Mouse (Mus musculus): ENCODE data around the gene Tnfrsf21. TPM values are rescaled to one million over a fixed set of nuclear protein-coding genes. Genes with fewer than 3 reads are reported as not detected.

Gene Tnfrsf21
- polyA plus RNA-seq, 1 experiment, result 2.6 TPM

GRCm38 (mm10) chr17:43113391-43113984, 97.1 kb downstream of the Tnfrsf21 start:
- Histone ChIP-seq H3ac (ENCODE audit: control insufficient read depth, insufficient read length) (no peak overlapping the region), H3K79me2 (ENCODE audit: control insufficient read depth, insufficient read depth) (no peaks in the 10 kb centered on the region), H3K4me3 (no peak overlapping the region), H3K36me3 (ENCODE audit: control insufficient read depth, insufficient read depth) (no peaks in the 10 kb centered on the region), H3K27me3 (ENCODE audit: control insufficient read depth, insufficient read depth, insufficient read length) (no peaks in the 10 kb centered on the region), H3K4me2 (ENCODE audit: low read depth) (no peak overlapping the region)
- TF ChIP-seq E2F4 (IDR thresholded peaks at IDR 0.05; ENCODE audit: insufficient read depth) (no peak), TCF12 (IDR thresholded peaks at IDR 0.05; ENCODE audit: insufficient read depth, poor library complexity, severe bottlenecking) (no peak), POLR2AphosphoS2 (IDR thresholded peaks at IDR 0.05; ENCODE audit: insufficient read length, low read depth) (no peak), POLR2A (IDR thresholded peaks at IDR 0.05; ENCODE audit: insufficient read length, low read depth) (no peak), REST (IDR thresholded peaks at IDR 0.05; ENCODE audit: insufficient read depth, insufficient read length) (no peak), TCF3 (IDR thresholded peaks at IDR 0.05; ENCODE audit: insufficient read length, low read depth) (no peak), MAX (IDR thresholded peaks at IDR 0.05; ENCODE audit: low read depth) (no peak), USF1 (IDR thresholded peaks at IDR 0.05; ENCODE audit: low read depth) (no peak), SRF (IDR thresholded peaks at IDR 0.05; ENCODE audit: control insufficient read depth, insufficient read length, low read depth) (no peak), MYOG (IDR thresholded peaks at IDR 0.05; ENCODE audit: control insufficient read depth in 1 of 3, insufficient read depth in 1 of 3, insufficient read length in 2 of 3, low read depth in 2 of 3) (no peak), CEBPB (IDR thresholded peaks at IDR 0.05; ENCODE audit: insufficient read depth, poor library complexity, severe bottlenecking) (no peak)

GRCm38 (mm10) chr17:43114086-43114581, 97.8 kb downstream of the Tnfrsf21 start:
- Histone ChIP-seq H3K79me2 (ENCODE audit: control insufficient read depth, insufficient read depth) (no peaks in the 10 kb centered on the region), H3ac (ENCODE audit: control insufficient read depth, insufficient read length) (no peak overlapping the region), H3K4me3 (no peak overlapping the region), H3K4me2 (ENCODE audit: low read depth) (no peak overlapping the region), H3K36me3 (ENCODE audit: control insufficient read depth, insufficient read depth) (no peaks in the 10 kb centered on the region), H3K27me3 (ENCODE audit: control insufficient read depth, insufficient read depth, insufficient read length) (no peaks in the 10 kb centered on the region)
- TF ChIP-seq E2F4 (IDR thresholded peaks at IDR 0.05; ENCODE audit: insufficient read depth) (no peak), TCF3 (IDR thresholded peaks at IDR 0.05; ENCODE audit: insufficient read length, low read depth) (no peak), POLR2AphosphoS2 (IDR thresholded peaks at IDR 0.05; ENCODE audit: insufficient read length, low read depth) (no peak), CEBPB (IDR thresholded peaks at IDR 0.05; ENCODE audit: insufficient read depth, poor library complexity, severe bottlenecking) (no peak), POLR2A (IDR thresholded peaks at IDR 0.05; ENCODE audit: insufficient read length, low read depth) (no peak)

- H3K27me3 ChIP-seq (ENCODE audit: control insufficient read depth, insufficient read depth, insufficient read length), result no peaks in the 10 kb centered on the region
- H3K4me2 ChIP-seq (ENCODE audit: low read depth), result no peak overlapping the region
- H3ac ChIP-seq (ENCODE audit: control insufficient read depth, insufficient read length), result no peak overlapping the region
- H3K79me2 ChIP-seq (ENCODE audit: control insufficient read depth, insufficient read depth), result no peaks in the 10 kb centered on the region
- TF ChIP-seq REST (IDR thresholded peaks at IDR 0.05; ENCODE audit: insufficient read depth, insufficient read length) (no peak), MYOD1 (IDR thresholded peaks at IDR 0.05; ENCODE audit: control insufficient read depth in 1 of 3, insufficient read length in 2 of 3, low read depth in 2 of 3) (no peak), TCF12 (IDR thresholded peaks at IDR 0.05; ENCODE audit: insufficient read depth, poor library complexity, severe bottlenecking) (no peak), E2F4 (IDR thresholded peaks at IDR 0.05; ENCODE audit: insufficient read depth) (no peak), POLR2A (IDR thresholded peaks at IDR 0.05; ENCODE audit: insufficient read length, low read depth) (no peak), MYOG (IDR thresholded peaks at IDR 0.05; ENCODE audit: control insufficient read depth in 1 of 3, insufficient read depth in 1 of 3, insufficient read length in 2 of 3, low read depth in 2 of 3) (no peak)
- no peak overlapping the region for H3K4me3 ChIP-seq
- no peaks in the 10 kb centered on the region for H3K36me3 ChIP-seq (ENCODE audit: control insufficient read depth, insufficient read depth)
Observed at GRCm38 (mm10) chr17:43114926-43115325, 98.6 kb downstream of the Tnfrsf21 start.

- H3ac ChIP-seq (ENCODE audit: control insufficient read depth, insufficient read length), result no peak overlapping the region
- no peaks in the 10 kb centered on the region for H3K36me3 ChIP-seq (ENCODE audit: control insufficient read depth, insufficient read depth)
- H3K4me3 ChIP-seq, result no peak overlapping the region
- H3K4me2 ChIP-seq (ENCODE audit: low read depth), result no peak overlapping the region
- no peaks in the 10 kb centered on the region for H3K27me3 ChIP-seq (ENCODE audit: control insufficient read depth, insufficient read depth, insufficient read length)
- no peaks in the 10 kb centered on the region for H3K79me2 ChIP-seq (ENCODE audit: control insufficient read depth, insufficient read depth)
- TF ChIP-seq REST (IDR thresholded peaks at IDR 0.05; ENCODE audit: insufficient read depth, insufficient read length), result no peak
- no peak for TF ChIP-seq USF1 (IDR thresholded peaks at IDR 0.05; ENCODE audit: low read depth)
- no peak for TF ChIP-seq MYOG (IDR thresholded peaks at IDR 0.05; ENCODE audit: control insufficient read depth in 1 of 3, insufficient read depth in 1 of 3, insufficient read length in 2 of 3, low read depth in 2 of 3)
- TF ChIP-seq E2F4 (IDR thresholded peaks at IDR 0.05; ENCODE audit: insufficient read depth), result no peak
- no peak for TF ChIP-seq MAX (IDR thresholded peaks at IDR 0.05; ENCODE audit: low read depth)
- TF ChIP-seq TCF12 (IDR thresholded peaks at IDR 0.05; ENCODE audit: insufficient read depth, poor library complexity, severe bottlenecking), result no peak
- TF ChIP-seq TCF3 (IDR thresholded peaks at IDR 0.05; ENCODE audit: insufficient read length, low read depth), result no peak
- no peak for TF ChIP-seq SRF (IDR thresholded peaks at IDR 0.05; ENCODE audit: control insufficient read depth, insufficient read length, low read depth)
- no peak for TF ChIP-seq MYOD1 (IDR thresholded peaks at IDR 0.05; ENCODE audit: control insufficient read depth in 1 of 3, insufficient read length in 2 of 3, low read depth in 2 of 3)
- TF ChIP-seq CEBPB (IDR thresholded peaks at IDR 0.05; ENCODE audit: insufficient read depth, poor library complexity, severe bottlenecking), result no peak
- TF ChIP-seq POLR2AphosphoS2 (IDR thresholded peaks at IDR 0.05; ENCODE audit: insufficient read length, low read depth), result no peak
- TF ChIP-seq POLR2A (IDR thresholded peaks at IDR 0.05; ENCODE audit: insufficient read length, low read depth), result no peak
Observed at GRCm38 (mm10) chr17:43116748-43117147, 100.4 kb downstream of the Tnfrsf21 start.

- TF ChIP-seq REST (IDR thresholded peaks at IDR 0.05; ENCODE audit: insufficient read depth, insufficient read length) (no peak), USF1 (IDR thresholded peaks at IDR 0.05; ENCODE audit: low read depth) (no peak), MAX (IDR thresholded peaks at IDR 0.05; ENCODE audit: low read depth) (no peak), POLR2A (IDR thresholded peaks at IDR 0.05; ENCODE audit: insufficient read length, low read depth) (no peak), MYOG (IDR thresholded peaks at IDR 0.05; ENCODE audit: control insufficient read depth in 1 of 3, insufficient read depth in 1 of 3, insufficient read length in 2 of 3, low read depth in 2 of 3) (no peak), E2F4 (IDR thresholded peaks at IDR 0.05; ENCODE audit: insufficient read depth) (no peak), MYOD1 (IDR thresholded peaks at IDR 0.05; ENCODE audit: control insufficient read depth in 1 of 3, insufficient read length in 2 of 3, low read depth in 2 of 3) (no peak), SRF (IDR thresholded peaks at IDR 0.05; ENCODE audit: control insufficient read depth, insufficient read length, low read depth) (no peak), TCF3 (IDR thresholded peaks at IDR 0.05; ENCODE audit: insufficient read length, low read depth) (no peak), CEBPB (IDR thresholded peaks at IDR 0.05; ENCODE audit: insufficient read depth, poor library complexity, severe bottlenecking) (no peak), POLR2AphosphoS2 (IDR thresholded peaks at IDR 0.05; ENCODE audit: insufficient read length, low read depth) (no peak), TCF12 (IDR thresholded peaks at IDR 0.05; ENCODE audit: insufficient read depth, poor library complexity, severe bottlenecking) (no peak)
- Histone ChIP-seq H3ac (ENCODE audit: control insufficient read depth, insufficient read length) (no peak overlapping the region), H3K4me2 (ENCODE audit: low read depth) (no peak overlapping the region), H3K36me3 (ENCODE audit: control insufficient read depth, insufficient read depth) (no peaks in the 10 kb centered on the region), H3K79me2 (ENCODE audit: control insufficient read depth, insufficient read depth) (no peaks in the 10 kb centered on the region), H3K4me3 (no peak overlapping the region), H3K27me3 (ENCODE audit: control insufficient read depth, insufficient read depth, insufficient read length) (no peaks in the 10 kb centered on the region)
Observed at GRCm38 (mm10) chr17:43119446-43119845, 103.1 kb downstream of the Tnfrsf21 start.

Data from myocyte (in vitro differentiated cells).